Mouse (Mus musculus) liver, embryonic 11.5 days (tissue): ENCODE measurements around the gene Ikzf1. TPM values are rescaled to one million over a fixed set of nuclear protein-coding genes. Genes with fewer than 3 reads are reported as not detected.

Experiments used
- ATAC-seq: fragments of 200-750 bp; cut with Nextera tagmentation; replicated peaks from 2 replicates; pipeline ENCODE4 v1.8.0; 2017; ENCODE audit warnings: moderate number of reproducible peaks, mild to moderate bottlenecking, moderate TSS enrichment, moderate library complexity; ENCODE audit not compliant: low FRiP score
- DNase-seq: peaks from one replicate; pipeline ENCODE4 v3.0.0-alpha.2; 2017; ENCODE audit warnings: low spot score
- H3K27ac ChIP-seq: fragments of 300-500 bp; sonication (generic); 2 replicates; pipeline ENCODE4 v1.5.1; 2014; ENCODE audit warnings: mild to moderate bottlenecking, low read depth, low read length, control low read depth
- H3K27me3 ChIP-seq: fragments of 300-500 bp; sonication (generic); replicated peaks from 2 replicates; pipeline ENCODE4 v1.6.1; 2014; ENCODE audit warnings: low read length, mixed read lengths; ENCODE audit not compliant: control insufficient read depth, insufficient read depth
- H3K36me3 ChIP-seq: fragments of 300-500 bp; sonication (generic); 2 replicates; pipeline ENCODE4 v1.6.1; 2014; ENCODE audit warnings: mild to moderate bottlenecking, low read length, moderate library complexity, mixed read lengths; ENCODE audit not compliant: control insufficient read depth, insufficient read depth
- H3K4me1 ChIP-seq: fragments of 300-500 bp; sonication (generic); replicated peaks from 2 replicates; pipeline ENCODE4 v1.6.1; 2014; ENCODE audit warnings: low read length, mixed read lengths; ENCODE audit not compliant: control insufficient read depth, insufficient read depth
- H3K4me2 ChIP-seq: fragments of 300-500 bp; sonication (generic); 2 replicates; pipeline ENCODE4 v1.6.1; 2014; ENCODE audit warnings: mild to moderate bottlenecking, control low read depth, moderate library complexity
- H3K4me3 ChIP-seq: fragments of 300-500 bp; sonication (generic); 2 replicates; pipeline ENCODE4 v1.5.1; 2014; ENCODE audit warnings: low read depth, low read length, control low read depth
- H3K9ac ChIP-seq: fragments of 300-500 bp; sonication (generic); 2 replicates; pipeline ENCODE4 v1.6.1; 2014; ENCODE audit warnings: low read depth, low read length, control low read depth
- H3K9me3 ChIP-seq: fragments of 300-500 bp; sonication (generic); 2 replicates; pipeline ENCODE4 v1.6.1; 2016; ENCODE audit warnings: low read length, inconsistent platforms, mixed read lengths; ENCODE audit not compliant: control insufficient read depth
- WGBS: fragments of 180-500 bp; shearing (Covaris S2); extraction: QIAGEN DNeasy Blood & Tissue Kit; methylation state at CpG from one replicate; pipeline ENCODE4 v1.1.7; 2014; 5-methylcytosine and 5-hydroxymethylcytosine counted together
- polyA plus RNA-seq: library from polyadenylated mRNA; unstranded; fragments of >200 nt; fragmentation: Nextera tagmentation; extraction: Ambion mirVana; gene quantifications from 2 replicates; pipeline ENCODE4 v1.2.1, GENCODE M21; 2014

Ikzf1 gene
- polyA plus RNA-seq, 1 experiment from 2014 or later = 105 TPM

DNA sequence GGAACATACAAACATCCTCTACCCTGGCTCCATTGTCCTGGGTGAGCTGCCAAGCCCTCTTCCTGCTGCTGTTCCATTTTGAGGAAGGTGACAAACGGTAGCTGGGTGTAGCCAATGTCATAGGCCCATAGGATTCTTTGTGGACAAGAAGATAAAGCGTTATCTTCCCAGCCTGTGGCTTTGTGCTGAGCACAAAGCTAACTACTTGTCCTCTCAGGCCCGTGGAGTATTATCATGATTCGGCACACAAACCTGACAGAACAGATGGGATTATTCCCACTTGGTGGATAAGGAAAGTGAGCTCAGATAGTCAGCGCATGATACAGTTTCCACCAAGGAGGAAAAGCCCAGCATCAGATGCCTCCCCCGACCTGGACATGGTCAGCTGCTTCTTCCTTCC is 50.4 kb downstream of the Ikzf1 start:
- H3K4me3 ChIP-seq = no peak overlapping the region
- DNase-seq (no peak), ATAC-seq (peak; percentile 77)
- 32% methylated on average over 6 of the region's 6 CpGs for WGBS
- no peaks in the 10 kb centered on the region for H3K9me3 ChIP-seq
- no peak overlapping the region for H3K4me2 ChIP-seq
- 0 out of 2 replicates have a peak, but pooled peaks cover 3% of the 10 kb centered on the region for H3K36me3 ChIP-seq
- peak overlapping the region; percentile 90 for H3K27ac ChIP-seq
- H3K27me3 ChIP-seq = no peaks in the 10 kb centered on the region
- H3K9ac ChIP-seq = 0 out of 2 replicates have a peak overlapping the region, but pooled peaks have one; percentile 3
- H3K4me1 ChIP-seq = peaks cover 59% of the 10 kb centered on the region

DNA sequence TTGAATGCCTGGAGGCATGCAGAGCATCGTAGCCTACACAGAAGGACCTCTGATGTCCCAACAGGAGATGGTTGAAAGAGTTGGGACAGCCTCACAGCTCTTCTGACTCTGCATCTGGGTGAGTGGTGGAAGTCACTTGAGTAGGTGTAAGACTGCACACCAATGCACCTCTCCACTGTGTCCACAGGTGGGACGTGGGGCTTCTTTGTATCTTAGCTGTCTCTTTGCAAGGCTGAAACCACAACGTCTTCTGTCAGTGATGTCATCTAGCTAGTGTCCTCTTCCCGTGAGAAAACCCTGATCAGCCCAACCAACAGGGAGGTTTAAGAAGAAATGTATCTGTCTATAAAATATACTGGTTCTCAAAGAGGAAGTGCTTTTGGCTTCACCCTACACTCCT is 52.1 kb downstream of the Ikzf1 start:
- no peaks in the 10 kb centered on the region for H3K9me3 ChIP-seq
- H3K4me3 ChIP-seq = no peak overlapping the region
- H3K4me1 ChIP-seq = peaks cover 42% of the 10 kb centered on the region
- H3K36me3 ChIP-seq = no peaks in the 10 kb centered on the region
- no peak overlapping the region for H3K4me2 ChIP-seq
- WGBS = 79% methylated on average over 4 of the region's 4 CpGs
- no peak for ATAC-seq
- no peaks in the 10 kb centered on the region for H3K27me3 ChIP-seq
- H3K27ac ChIP-seq = 0 out of 2 replicates have a peak overlapping the region, but pooled peaks have one; percentile 90
- H3K9ac ChIP-seq = no peak overlapping the region
- DNase-seq = no peak

DNA sequence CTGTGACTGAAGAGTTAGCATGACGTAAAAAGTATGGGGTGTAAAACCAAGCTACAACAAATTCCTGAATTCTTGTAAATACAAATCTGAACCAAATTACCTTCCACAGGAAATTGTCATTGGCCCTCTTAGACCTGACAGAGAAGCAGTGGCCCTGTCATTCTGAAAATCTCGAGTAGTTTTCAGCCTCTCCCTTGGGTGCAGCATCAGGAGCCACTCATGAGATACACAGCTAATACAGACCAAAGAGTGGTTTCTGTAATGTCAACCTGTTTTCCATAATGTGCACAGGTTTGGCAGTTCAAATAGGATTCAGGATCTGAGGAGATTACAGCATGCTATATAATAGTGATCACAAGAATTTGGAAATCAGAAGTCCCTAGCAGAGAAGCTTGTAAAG is 52.8 kb downstream of the Ikzf1 start:
- DNase-seq (no peak), ATAC-seq (no peak)
- no peaks in the 10 kb centered on the region for H3K9me3 ChIP-seq
- H3K27me3 ChIP-seq = no peaks in the 10 kb centered on the region
- peaks cover 35% of the 10 kb centered on the region for H3K4me1 ChIP-seq
- no peak overlapping the region for H3K9ac ChIP-seq
- 68% methylated on average over 2 of the region's 2 CpGs for WGBS
- no peak overlapping the region for H3K4me2 ChIP-seq
- no peak overlapping the region for H3K4me3 ChIP-seq
- no peaks in the 10 kb centered on the region for H3K36me3 ChIP-seq
- H3K27ac ChIP-seq = peak overlapping the region; percentile 16; the same call in 1 of the 2 replicates

DNA sequence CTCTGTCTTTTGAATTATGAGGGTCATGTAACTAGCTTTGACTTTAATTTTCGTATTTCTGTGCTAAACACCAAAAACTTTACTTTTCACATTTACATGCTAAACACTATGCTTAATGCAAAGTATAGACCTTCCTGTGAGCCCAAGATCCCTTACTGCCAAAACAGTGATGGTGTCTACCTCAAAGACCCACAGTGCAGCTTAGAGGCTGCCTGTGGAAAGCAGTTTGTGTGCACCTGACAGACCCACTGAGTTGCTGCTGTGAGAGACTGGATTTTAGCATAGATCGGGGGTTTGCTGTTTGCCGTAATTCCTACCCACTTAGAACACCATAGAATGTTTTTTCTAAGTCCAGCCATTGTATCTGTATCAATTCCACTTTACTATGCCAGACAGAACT is 54.3 kb downstream of the Ikzf1 start:
- no peaks in the 10 kb centered on the region for H3K36me3 ChIP-seq
- ATAC-seq (no peak), DNase-seq (no peak)
- H3K9ac ChIP-seq = no peak overlapping the region
- H3K27me3 ChIP-seq = no peaks in the 10 kb centered on the region
- no peak overlapping the region for H3K4me3 ChIP-seq
- H3K4me2 ChIP-seq = no peak overlapping the region
- 85% methylated on average over 3 of the region's 3 CpGs for WGBS
- peaks cover 21% of the 10 kb centered on the region for H3K4me1 ChIP-seq
- H3K27ac ChIP-seq = no peak overlapping the region
- no peaks in the 10 kb centered on the region for H3K9me3 ChIP-seq

DNA sequence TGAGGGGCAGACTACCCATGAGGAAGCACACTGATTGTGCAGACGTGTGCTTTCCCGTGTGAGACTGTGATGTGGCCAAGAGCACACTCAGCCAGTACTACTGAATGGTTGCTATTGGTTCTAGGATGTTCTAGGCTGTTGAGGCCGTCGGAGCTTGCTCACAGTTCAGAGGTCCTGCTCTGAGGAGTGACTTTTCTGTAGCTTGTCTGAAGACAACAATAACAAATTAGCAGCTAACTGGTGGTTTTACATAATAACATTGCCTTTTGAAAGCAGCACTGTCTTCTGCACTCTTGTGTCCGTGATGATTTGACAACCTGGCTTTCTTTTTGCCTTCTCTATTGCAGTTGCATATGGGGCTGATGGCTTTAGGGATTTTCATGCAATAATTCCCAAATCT is 55.8 kb downstream of the Ikzf1 start:
- H3K4me3 ChIP-seq = no peak overlapping the region
- no peak for DNase-seq
- no peaks in the 10 kb centered on the region for H3K9me3 ChIP-seq
- peak overlapping the region; percentile 34; the same call in 1 of the 2 replicates for H3K27ac ChIP-seq
- no peaks in the 10 kb centered on the region for H3K27me3 ChIP-seq
- no peak for ATAC-seq
- no peaks in the 10 kb centered on the region; the same call in 1 of the 2 replicates for H3K36me3 ChIP-seq
- 79% methylated on average over 5 of the region's 5 CpGs for WGBS
- peaks cover 7% of the 10 kb centered on the region for H3K4me1 ChIP-seq
- H3K4me2 ChIP-seq = no peak overlapping the region
- no peak overlapping the region for H3K9ac ChIP-seq

DNA sequence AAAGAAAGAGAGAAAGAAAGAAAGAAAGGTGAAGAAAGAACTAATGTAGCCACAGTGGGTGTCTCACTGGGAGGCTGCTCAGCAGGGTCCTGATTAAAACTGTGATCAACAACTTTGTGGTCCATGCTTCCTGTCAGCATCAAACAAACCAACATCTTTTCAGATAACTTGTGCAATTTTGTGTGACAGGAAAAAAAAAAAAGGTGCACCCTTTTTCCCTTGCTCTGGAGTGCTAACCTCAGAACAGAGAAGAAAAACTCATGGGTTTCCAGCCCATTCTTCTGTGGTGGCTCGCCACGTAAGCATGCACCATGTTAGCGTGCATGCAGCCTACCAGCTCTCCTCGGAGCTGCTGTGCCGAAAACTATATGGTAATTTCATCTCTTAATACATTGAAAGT is 56.8 kb downstream of the Ikzf1 start:
- no peak overlapping the region for H3K27ac ChIP-seq

DNA sequence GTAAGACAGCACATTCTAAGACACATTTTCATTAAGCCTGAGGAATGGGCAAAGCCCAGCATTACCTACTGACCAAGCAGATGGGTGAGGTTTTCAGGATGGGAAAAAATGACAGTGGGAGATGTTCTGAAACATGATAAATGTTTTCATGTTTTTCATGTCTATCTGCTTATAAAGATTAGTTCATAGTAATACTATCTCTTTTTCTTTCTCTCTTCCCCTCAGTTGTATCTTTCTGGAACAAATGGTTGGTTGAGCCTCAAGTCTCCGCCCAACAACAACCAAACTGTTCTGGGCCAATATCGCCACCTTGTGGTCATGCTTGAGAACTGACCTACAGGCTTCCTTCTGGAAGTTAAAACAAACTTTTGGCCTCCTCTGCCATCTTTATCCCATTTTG is 57.8 kb downstream of the Ikzf1 start:
- peak overlapping the region; percentile 73 for H3K27ac ChIP-seq

More for the DNA sequence above, 56.8 kb downstream of the Ikzf1 start:
- Histone ChIP-seq H3K4me2 (no peak overlapping the region), H3K27me3 (no peaks in the 10 kb centered on the region), H3K4me1 (peaks cover 3% of the 10 kb centered on the region; the same call in 1 of the 2 replicates), H3K36me3 (no peaks in the 10 kb centered on the region; the same call in 1 of the 2 replicates), H3K4me3 (no peak overlapping the region), H3K9ac (no peak overlapping the region), H3K9me3 (no peaks in the 10 kb centered on the region)
- WGBS = 86% methylated on average over 5 of the region's 5 CpGs
- DNase-seq = no peak
- ATAC-seq = no peak

DNA sequence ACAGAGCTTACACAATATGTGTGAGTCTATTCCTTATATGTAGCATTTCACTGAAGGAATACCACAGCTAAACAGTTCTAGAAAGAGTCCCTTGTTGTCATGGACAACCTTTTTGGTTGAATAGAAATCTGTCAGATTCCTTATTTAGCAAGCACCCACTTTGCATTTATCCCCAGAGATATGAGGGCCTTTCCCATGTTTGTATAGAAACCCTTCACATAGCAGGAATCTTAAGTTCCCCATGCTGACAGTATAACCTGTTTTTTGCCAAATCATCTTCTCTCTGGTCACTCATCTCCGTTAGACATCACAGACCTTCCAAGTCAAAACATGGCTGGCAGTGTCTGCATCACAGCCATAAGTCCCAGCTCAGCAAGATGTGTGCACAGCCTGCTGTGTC is 59.4 kb downstream of the Ikzf1 start:
- Histone ChIP-seq H3K27me3 (no peaks in the 10 kb centered on the region), H3K4me3 (no peak overlapping the region), H3K9me3 (no peaks in the 10 kb centered on the region), H3K9ac (no peak overlapping the region), H3K27ac (no peak overlapping the region), H3K4me2 (no peak overlapping the region), H3K4me1 (no peaks in the 10 kb centered on the region; the same call in 1 of the 2 replicates), H3K36me3 (no peaks in the 10 kb centered on the region; the same call in 1 of the 2 replicates)
- ATAC-seq (no peak), DNase-seq (no peak)
- 59% methylated on average over 1 of the region's 1 CpGs for WGBS

More for the DNA sequence above, 57.8 kb downstream of the Ikzf1 start:
- Histone ChIP-seq H3K9me3 (no peaks in the 10 kb centered on the region), H3K36me3 (no peaks in the 10 kb centered on the region; the same call in 1 of the 2 replicates), H3K4me3 (no peak overlapping the region), H3K4me1 (no peaks in the 10 kb centered on the region; the same call in 1 of the 2 replicates), H3K4me2 (no peak overlapping the region), H3K27me3 (no peaks in the 10 kb centered on the region), H3K9ac (no peak overlapping the region)
- WGBS = 10% methylated on average over 2 of the region's 2 CpGs
- ATAC-seq (peak; percentile 72), DNase-seq (no peak)

DNA sequence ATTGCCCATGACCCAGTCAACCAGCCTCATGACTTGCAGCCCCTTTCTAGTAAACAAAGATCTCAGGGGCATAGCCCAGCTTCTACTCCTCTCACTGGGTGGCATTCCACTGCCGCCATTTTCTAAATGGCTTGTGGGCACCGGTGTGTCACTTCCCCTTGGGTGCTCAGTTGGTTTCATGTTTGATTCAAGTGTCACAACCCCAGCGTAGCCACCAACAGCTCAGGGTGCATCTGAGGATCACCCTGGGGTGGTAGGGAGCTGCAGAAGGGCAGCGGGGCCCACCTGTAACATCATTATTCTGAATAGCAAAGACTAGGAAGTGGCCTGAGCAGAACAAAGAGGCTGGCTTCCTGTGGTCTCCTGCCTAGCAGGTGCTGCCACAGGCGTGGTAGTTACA is 66.3 kb downstream of the Ikzf1 start:
- Histone ChIP-seq H3K27me3 (no peaks in the 10 kb centered on the region), H3K4me1 (no peaks in the 10 kb centered on the region), H3K27ac (no peak overlapping the region), H3K9ac (no peak overlapping the region), H3K4me3 (no peak overlapping the region), H3K36me3 (peaks cover 5% of the 10 kb centered on the region), H3K9me3 (no peaks in the 10 kb centered on the region), H3K4me2 (no peak overlapping the region)
- ATAC-seq (no peak), DNase-seq (no peak)
- 86% methylated on average over 5 of the region's 5 CpGs for WGBS
